Mouse (Mus musculus): Measurements from ENCODE around the gene Tfeb. TPM values are rescaled to one million over a fixed set of nuclear protein-coding genes. Genes with fewer than 3 reads are reported as not detected.

The Tfeb gene
- polyA plus RNA-seq, 1 experiment from 2014 or later = 17.8 TPM

GRCm38 (mm10) chr17:47756366-47756765 is 19.5 kb downstream of the Tfeb start:
- WGBS = 28% methylated on average over 6 of the region's 6 CpGs
- Histone ChIP-seq H3K9ac (replicated peaks; ENCODE audit: low read depth) (no peak overlapping the region), H3K27ac (ENCODE audit: low read length) (no peak overlapping the region), H3K9me3 (ENCODE audit: low read length) (no peaks in the 10 kb centered on the region), H3K36me3 (ENCODE audit: insufficient read depth, low read length) (no peaks in the 10 kb centered on the region), H3K27me3 (replicated peaks; ENCODE audit: insufficient read depth, low read length) (no peaks in the 10 kb centered on the region), H3K4me3 (ENCODE audit: low read depth, low read length) (no peak overlapping the region), H3K4me2 (replicated peaks; ENCODE audit: low read depth, low read length) (no peak overlapping the region), H3K4me1 (ENCODE audit: insufficient read depth, low read depth, low read length) (peaks cover 7% of the 10 kb centered on the region; the same call in 1 of the 2 replicates)
- no peak for ATAC-seq
- DNase-seq (ENCODE audit: low spot score) = no peak
- TF ChIP-seq EP300 (IDR thresholded peaks at IDR 0.05) = no peak

GRCm38 (mm10) chr17:47757056-47757610 is 20.3 kb downstream of the Tfeb start:
- Histone ChIP-seq H3K9ac (replicated peaks; ENCODE audit: low read depth) (no peak overlapping the region), H3K4me1 (ENCODE audit: insufficient read depth, low read depth, low read length) (peaks cover 7% of the 10 kb centered on the region; the same call in 1 of the 2 replicates)

GRCm38 (mm10) chr17:47759702-47760410 is 23.0 kb downstream of the Tfeb start:
- 62% methylated on average over 15 of the region's 15 CpGs for whole genome bisulfite sequencing
- peak; percentile 52 for DNase-seq (ENCODE audit: low spot score)
- Histone ChIP-seq H3K27me3 (replicated peaks; ENCODE audit: insufficient read depth, low read length) (no peaks in the 10 kb centered on the region), H3K4me3 (ENCODE audit: low read depth, low read length) (no peak overlapping the region), H3K4me2 (replicated peaks; ENCODE audit: low read depth, low read length) (no peak overlapping the region), H3K4me1 (ENCODE audit: insufficient read depth, low read depth, low read length) (peaks cover 17% of the 10 kb centered on the region; the same call in 1 of the 2 replicates), H3K27ac (ENCODE audit: low read length) (no peak overlapping the region), H3K9ac (replicated peaks; ENCODE audit: low read depth) (no peak overlapping the region), H3K9me3 (ENCODE audit: low read length) (no peaks in the 10 kb centered on the region), H3K36me3 (ENCODE audit: insufficient read depth, low read length) (no peaks in the 10 kb centered on the region)
- peak; percentile 44 for TF ChIP-seq CTCF (IDR thresholded peaks at IDR 0.05)
- TF ChIP-seq EP300 (IDR thresholded peaks at IDR 0.05) = no peak
- 0 out of 2 replicates have a peak, but pooled peaks have one; percentile 8 for ATAC-seq

More at GRCm38 (mm10) chr17:47757056-47757610, 20.3 kb downstream of the Tfeb start:
- no peak for TF ChIP-seq CTCF (IDR thresholded peaks at IDR 0.05)
- TF ChIP-seq EP300 (IDR thresholded peaks at IDR 0.05) = no peak
- no peak for ATAC-seq
- Histone ChIP-seq H3K36me3 (ENCODE audit: insufficient read depth, low read length) (no peaks in the 10 kb centered on the region), H3K27me3 (replicated peaks; ENCODE audit: insufficient read depth, low read length) (no peaks in the 10 kb centered on the region), H3K4me3 (ENCODE audit: low read depth, low read length) (no peak overlapping the region), H3K4me2 (replicated peaks; ENCODE audit: low read depth, low read length) (no peak overlapping the region), H3K9me3 (ENCODE audit: low read length) (no peaks in the 10 kb centered on the region), H3K27ac (ENCODE audit: low read length) (no peak overlapping the region)
- WGBS = 72% methylated on average over 7 of the region's 7 CpGs
- DNase-seq (ENCODE audit: low spot score) = no peak

- H3K9ac ChIP-seq (replicated peaks; ENCODE audit: low read depth) = no peak overlapping the region
- no peaks in the 10 kb centered on the region for H3K27me3 ChIP-seq (replicated peaks; ENCODE audit: insufficient read depth, low read length)
- H3K9me3 ChIP-seq (ENCODE audit: low read length) = no peaks in the 10 kb centered on the region
- 77% methylated on average over 7 of the region's 7 CpGs for WGBS
- no peak overlapping the region for H3K4me2 ChIP-seq (replicated peaks; ENCODE audit: low read depth, low read length)
- ATAC-seq (no peak), DNase-seq (ENCODE audit: low spot score) (no peak)
- H3K4me3 ChIP-seq (ENCODE audit: low read depth, low read length) = no peak overlapping the region
- no peaks in the 10 kb centered on the region for H3K36me3 ChIP-seq (ENCODE audit: insufficient read depth, low read length)
- H3K4me1 ChIP-seq (ENCODE audit: insufficient read depth, low read depth, low read length) = peaks cover 17% of the 10 kb centered on the region; the same call in 1 of the 2 replicates
- no peak overlapping the region for H3K27ac ChIP-seq (ENCODE audit: low read length)
- TF ChIP-seq EP300 (IDR thresholded peaks at IDR 0.05) (no peak), CTCF (IDR thresholded peaks at IDR 0.05) (no peak)
Measured at GRCm38 (mm10) chr17:47762028-47762427, 25.2 kb downstream of the Tfeb start.

GRCm38 (mm10) chr17:47762518-47763340 is 25.9 kb downstream of the Tfeb start:
- Histone ChIP-seq H3K4me1 (ENCODE audit: insufficient read depth, low read depth, low read length) (peaks cover 17% of the 10 kb centered on the region; the same call in 1 of the 2 replicates), H3K36me3 (ENCODE audit: insufficient read depth, low read length) (no peaks in the 10 kb centered on the region), H3K27ac (ENCODE audit: low read length) (peak overlapping the region; percentile 55; the same call in 1 of the 2 replicates), H3K4me3 (ENCODE audit: low read depth, low read length) (no peak overlapping the region), H3K27me3 (replicated peaks; ENCODE audit: insufficient read depth, low read length) (no peaks in the 10 kb centered on the region), H3K9me3 (ENCODE audit: low read length) (no peaks in the 10 kb centered on the region), H3K4me2 (replicated peaks; ENCODE audit: low read depth, low read length) (no peak overlapping the region), H3K9ac (replicated peaks; ENCODE audit: low read depth) (no peak overlapping the region)
- TF ChIP-seq CTCF (IDR thresholded peaks at IDR 0.05) = no peak
- no peak for TF ChIP-seq EP300 (IDR thresholded peaks at IDR 0.05)
- DNase-seq (ENCODE audit: low spot score) (peak; percentile 81), ATAC-seq (peak; percentile 85)
- WGBS = 46% methylated on average over 13 of the region's 13 CpGs

- Histone ChIP-seq H3K4me2 (replicated peaks; ENCODE audit: low read depth, low read length) (no peak overlapping the region), H3K27me3 (replicated peaks; ENCODE audit: insufficient read depth, low read length) (no peaks in the 10 kb centered on the region), H3K27ac (ENCODE audit: low read length) (0 out of 2 replicates have a peak overlapping the region, but pooled peaks have one; percentile 3), H3K4me1 (ENCODE audit: insufficient read depth, low read depth, low read length) (peaks cover 13% of the 10 kb centered on the region; the same call in 1 of the 2 replicates), H3K9me3 (ENCODE audit: low read length) (no peaks in the 10 kb centered on the region), H3K36me3 (ENCODE audit: insufficient read depth, low read length) (no peaks in the 10 kb centered on the region), H3K9ac (replicated peaks; ENCODE audit: low read depth) (no peak overlapping the region), H3K4me3 (ENCODE audit: low read depth, low read length) (no peak overlapping the region)
- WGBS = 65% methylated on average over 4 of the region's 4 CpGs
- no peak for ATAC-seq
- no peak for DNase-seq (ENCODE audit: low spot score)
- TF ChIP-seq EP300 (IDR thresholded peaks at IDR 0.05) (no peak), CTCF (IDR thresholded peaks at IDR 0.05) (no peak)
Measured at GRCm38 (mm10) chr17:47765986-47766385, 29.2 kb downstream of the Tfeb start.

All from lung, postnatal 0 days (tissue).